10 mouse cellular contexts compared by ENCODE assay signal in the genomic region with DNA sequence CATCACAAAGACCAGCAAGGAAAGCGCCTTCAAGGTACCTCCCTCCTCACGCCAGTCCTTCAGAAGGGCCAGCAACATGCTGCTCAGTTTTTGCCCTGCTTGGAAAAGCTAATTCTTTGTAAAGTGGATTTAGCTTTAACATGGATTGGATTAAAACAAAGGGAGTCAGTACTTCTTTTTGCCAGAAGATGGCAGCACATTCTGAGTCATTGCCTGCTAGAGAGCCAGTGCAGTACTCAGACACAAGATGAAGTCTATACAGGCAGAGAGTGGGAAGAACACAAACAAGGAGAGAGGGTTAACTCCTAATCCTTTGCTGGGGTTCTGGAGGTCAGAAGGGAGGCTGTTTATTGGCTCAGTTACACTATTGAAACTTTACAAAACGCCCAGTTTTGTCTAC. TPM values are rescaled to one million over a fixed set of nuclear protein-coding genes. Genes with fewer than 3 reads are reported as not detected.
A peak's percentile ranks its signal among the peaks of the same experiment; 100 is the strongest.
DNase-seq lines count a peak whose midpoint lies in the region; ATAC-seq lines count a peak whose summit lies in the region.
"Had no signal": no experiment of that assay in that cellular context is flagged by ENCODE, and none has a peak within 500 bp of the region (broad histone marks: within the 10 kb centered on the region; RNA-seq: fewer than 3 reads in every experiment).

No protein-coding gene starts in this region.

- ATAC-seq in hindbrain, embryonic 11.5 days (ENCODE audit: low FRiP score): no peak
- ATAC-seq in hindbrain, embryonic 13.5 days (ENCODE audit: low FRiP score): no peak
- ATAC-seq in embryonic facial prominence, embryonic 11.5 days (replicated peaks; ENCODE audit: insufficient number of reproducible peaks, low FRiP score, low TSS enrichment, low read depth): no peak

- 47% methylated on average over 3 of the region's 3 CpGs for WGBS in hindbrain, embryonic 11.5 days
- WGBS in hindbrain, embryonic 13.5 days: 58% methylated on average over 3 of the region's 3 CpGs
- 58% methylated on average over 3 of the region's 3 CpGs for WGBS in embryonic facial prominence, embryonic 11.5 days
- 67% methylated on average over 3 of the region's 3 CpGs for WGBS in limb, embryonic 10.5 days

- no peaks in the 10 kb centered on the region for H3K27me3 ChIP-seq in hindbrain, embryonic 11.5 days (ENCODE audit: control insufficient read depth, insufficient read depth, low read length)
- H3K27me3 ChIP-seq in hindbrain, embryonic 13.5 days: no peaks in the 10 kb centered on the region
- H3K27me3 ChIP-seq in embryonic facial prominence, embryonic 11.5 days (ENCODE audit: control insufficient read depth, insufficient read depth, low read length): no peaks in the 10 kb centered on the region
- no peaks in the 10 kb centered on the region for H3K27me3 ChIP-seq in limb, embryonic 10.5 days (ENCODE audit: low read depth, poor library complexity, severe bottlenecking)
- H3K27me3 ChIP-seq: embryonic facial prominence, embryonic 13.5 days had no signal

- H3K36me3 ChIP-seq in hindbrain, embryonic 11.5 days (ENCODE audit: control insufficient read depth, insufficient read depth, low read length): no peaks in the 10 kb centered on the region
- H3K36me3 ChIP-seq in hindbrain, embryonic 13.5 days: peaks cover 34% of the 10 kb centered on the region
- H3K36me3 ChIP-seq in embryonic facial prominence, embryonic 11.5 days (replicated peaks; ENCODE audit: control insufficient read depth, insufficient read depth, low read depth, low read length): no peaks in the 10 kb centered on the region
- peaks cover 69% of the 10 kb centered on the region for H3K36me3 ChIP-seq in limb, embryonic 10.5 days

- no peak overlapping the region; the same call in 1 of the 2 replicates for H3K9ac ChIP-seq in hindbrain, embryonic 11.5 days (ENCODE audit: low read depth, low read length)
- no peak overlapping the region for H3K9ac ChIP-seq in hindbrain, embryonic 13.5 days
- H3K9ac ChIP-seq in embryonic facial prominence, embryonic 11.5 days (replicated peaks; ENCODE audit: low read length): no peak overlapping the region
- H3K9ac ChIP-seq: embryonic facial prominence, embryonic 13.5 days had no signal

- no peak overlapping the region for H3K4me3 ChIP-seq in hindbrain, embryonic 11.5 days (ENCODE audit: low read depth, low read length)
- H3K4me3 ChIP-seq in hindbrain, embryonic 13.5 days: no peak overlapping the region
- no peak overlapping the region for H3K4me3 ChIP-seq in embryonic facial prominence, embryonic 11.5 days (ENCODE audit: low read depth, low read length)
- no peak overlapping the region for H3K4me3 ChIP-seq in limb, embryonic 10.5 days
- H3K4me3 ChIP-seq: embryonic facial prominence, embryonic 13.5 days had no signal

- H3K4me2 ChIP-seq in hindbrain, embryonic 11.5 days (replicated peaks; ENCODE audit: low read depth, low read length): no peak overlapping the region
- no peak overlapping the region for H3K4me2 ChIP-seq in hindbrain, embryonic 13.5 days
- no peak overlapping the region for H3K4me2 ChIP-seq in embryonic facial prominence, embryonic 11.5 days (ENCODE audit: low read depth, low read length)
- H3K4me2 ChIP-seq: embryonic facial prominence, embryonic 13.5 days had no signal

- H3K4me1 ChIP-seq in hindbrain, embryonic 11.5 days (replicated peaks; ENCODE audit: control insufficient read depth, insufficient read depth, low read length): no peaks in the 10 kb centered on the region
- H3K4me1 ChIP-seq in hindbrain, embryonic 13.5 days (replicated peaks): no peaks in the 10 kb centered on the region
- no peaks in the 10 kb centered on the region for H3K4me1 ChIP-seq in embryonic facial prominence, embryonic 11.5 days (ENCODE audit: control insufficient read depth, insufficient read depth, low read length)
- H3K4me1 ChIP-seq in limb, embryonic 10.5 days: no peaks in the 10 kb centered on the region
- H3K4me1 ChIP-seq: embryonic facial prominence, embryonic 13.5 days had no signal

- DNase-seq in hindbrain, embryonic 11.5 days (ENCODE audit: low spot score): peak; percentile 84
- DNase-seq in adrenal gland, adult 8-10 months: peak; percentile 24
- DNase-seq in embryonic facial prominence, embryonic 11.5 days (ENCODE audit: low spot score): peak; percentile 86
- DNase-seq in induced T-regulatory cell, adult 2 months (ENCODE audit: low read depth): peak; percentile 85
- DNase-seq in limb, embryonic 10.5 days (ENCODE audit: low spot score): peak; percentile 42
- peak; percentile 86 for DNase-seq in naive thymus-derived CD4-positive, alpha-beta T cell, adult 2 months (ENCODE audit: low read depth)
- peak; percentile 50 for DNase-seq in telencephalon, adult 2 months (ENCODE audit: low read depth, low spot score)

- no peak overlapping the region for H3K27ac ChIP-seq in hindbrain, embryonic 11.5 days (ENCODE audit: low read depth, low read length)
- H3K27ac ChIP-seq in hindbrain, embryonic 13.5 days: no peak overlapping the region
- no peak overlapping the region for H3K27ac ChIP-seq in embryonic facial prominence, embryonic 11.5 days (replicated peaks; ENCODE audit: low read depth, low read length)
- H3K27ac ChIP-seq in limb, embryonic 10.5 days: no peak overlapping the region
- H3K27ac ChIP-seq: embryonic facial prominence, embryonic 13.5 days; macrophage had no signal

- H3K9me3 ChIP-seq in hindbrain, embryonic 11.5 days (ENCODE audit: control insufficient read depth, low read length): no peaks in the 10 kb centered on the region
- no peaks in the 10 kb centered on the region for H3K9me3 ChIP-seq in hindbrain, embryonic 13.5 days
- H3K9me3 ChIP-seq in embryonic facial prominence, embryonic 11.5 days (replicated peaks; ENCODE audit: control insufficient read depth, low read length): no peaks in the 10 kb centered on the region
- H3K9me3 ChIP-seq in limb, embryonic 10.5 days (replicated peaks): no peaks in the 10 kb centered on the region
- H3K9me3 ChIP-seq: embryonic facial prominence, embryonic 13.5 days had no signal

RNA-seq across cellular contexts. Expression of gene Rbx1, which starts 17.6 kb away (rescaled TPM):
- polyA plus RNA-seq in hindbrain, embryonic 11.5 days (2014; fragmentation: Nextera tagmentation; extraction: Ambion mirVana): 531 and 563 TPM in 2 replicates
- 482 and 500 TPM in 2 replicates for polyA plus RNA-seq in hindbrain, embryonic 13.5 days (2015; fragmentation: Nextera tagmentation; extraction: Ambion mirVana)
- total RNA-seq in adrenal gland, adult 8-10 months (2022): 100 to 1,000 TPM; 150 to 165 (median 155) TPM
- 521 and 534 TPM in 2 replicates for polyA plus RNA-seq in embryonic facial prominence, embryonic 11.5 days (2014; fragmentation: Nextera tagmentation; extraction: Ambion mirVana)
- polyA plus RNA-seq in limb, embryonic 10.5 days (2016; fragmentation: Nextera tagmentation; extraction: Ambion mirVana): 590 and 611 TPM in 2 replicates

RNA-seq across cellular contexts. Expression of gene Dnajb7, which starts 40.4 kb away (rescaled TPM):
- polyA plus RNA-seq in hindbrain, embryonic 11.5 days (2014; fragmentation: Nextera tagmentation; extraction: Ambion mirVana): 0.92 and 1.2 TPM in 2 replicates
- polyA plus RNA-seq in hindbrain, embryonic 13.5 days (2015; fragmentation: Nextera tagmentation; extraction: Ambion mirVana): 1.4 TPM in 2 replicates
- total RNA-seq in adrenal gland, adult 8-10 months (2022): under 1 TPM in 1 of 4 experiments, not detected in 3; 0.34 TPM
- polyA plus RNA-seq in embryonic facial prominence, embryonic 11.5 days (2014; fragmentation: Nextera tagmentation; extraction: Ambion mirVana): 0.45 and 0.96 TPM in 2 replicates
- 3.0 and 4.0 TPM in 2 replicates for polyA plus RNA-seq in limb, embryonic 10.5 days (2016; fragmentation: Nextera tagmentation; extraction: Ambion mirVana)

RNA-seq across cellular contexts. Expression of gene Xpnpep3, which starts 48.5 kb away (rescaled TPM):
- polyA plus RNA-seq in hindbrain, embryonic 11.5 days (2014; fragmentation: Nextera tagmentation; extraction: Ambion mirVana): 6.8 and 7.0 TPM in 2 replicates
- 8.6 and 10.1 TPM in 2 replicates for polyA plus RNA-seq in hindbrain, embryonic 13.5 days (2015; fragmentation: Nextera tagmentation; extraction: Ambion mirVana)
- 10 to 100 TPM; 24.8 to 34.4 (median 28.9) TPM for total RNA-seq in adrenal gland, adult 8-10 months (2022)
- polyA plus RNA-seq in embryonic facial prominence, embryonic 11.5 days (2014; fragmentation: Nextera tagmentation; extraction: Ambion mirVana): 5.7 and 7.6 TPM in 2 replicates
- 13.9 and 14.1 TPM in 2 replicates for polyA plus RNA-seq in limb, embryonic 10.5 days (2016; fragmentation: Nextera tagmentation; extraction: Ambion mirVana)

RNA-seq across cellular contexts. Expression of gene St13, which starts 48.6 kb away (rescaled TPM):
- 178 TPM in 2 replicates for polyA plus RNA-seq in hindbrain, embryonic 11.5 days (2014; fragmentation: Nextera tagmentation; extraction: Ambion mirVana)
- polyA plus RNA-seq in hindbrain, embryonic 13.5 days (2015; fragmentation: Nextera tagmentation; extraction: Ambion mirVana): 186 and 191 TPM in 2 replicates
- total RNA-seq in adrenal gland, adult 8-10 months (2022): 100 to 1,000 TPM; 163 to 268 (median 222) TPM
- 203 and 220 TPM in 2 replicates for polyA plus RNA-seq in embryonic facial prominence, embryonic 11.5 days (2014; fragmentation: Nextera tagmentation; extraction: Ambion mirVana)
- polyA plus RNA-seq in limb, embryonic 10.5 days (2016; fragmentation: Nextera tagmentation; extraction: Ambion mirVana): 222 and 234 TPM in 2 replicates

Comparison
In these comparisons a context has a peak if more than half of its experiments do, and no peak if none do; other contexts are left out.
1. DNase-seq: peak in every context shown above with its lines; median percentile 86 in embryonic facial prominence, embryonic 11.5 days; 86 in naive thymus-derived CD4-positive, alpha-beta T cell, adult 2 months; 85 in induced T-regulatory cell, adult 2 months; 84 in hindbrain, embryonic 11.5 days; 50 in telencephalon, adult 2 months; 42 in limb, embryonic 10.5 days; 24 in adrenal gland, adult 8-10 months.